Mouse (Mus musculus): ENCODE data around the gene Rbm47. TPM values are rescaled to one million over a fixed set of nuclear protein-coding genes. Genes with fewer than 3 reads are reported as not detected.

The Rbm47 gene
- polyA plus RNA-seq, 1 experiment from 2014 or later: 1.9 TPM

GRCm38 (mm10) chr5:65986426-65986825 is 186.5 kb downstream of the Rbm47 start:
- Histone ChIP-seq H3K4me3 (ENCODE audit: low read depth, low read length) (no peak overlapping the region), H3K4me2 (ENCODE audit: low read length) (no peak overlapping the region), H3K9ac (ENCODE audit: low read depth, low read length) (no peak overlapping the region), H3K27ac (ENCODE audit: low read length) (no peak overlapping the region), H3K36me3 (ENCODE audit: control insufficient read depth, insufficient read depth, low read length) (no peaks in the 10 kb centered on the region), H3K27me3 (ENCODE audit: control insufficient read depth, insufficient read depth, low read depth, low read length) (no peaks in the 10 kb centered on the region), H3K4me1 (ENCODE audit: control insufficient read depth, insufficient read depth, low read length) (no peaks in the 10 kb centered on the region), H3K9me3 (replicated peaks; ENCODE audit: control insufficient read depth, low read length, poor library complexity, severe bottlenecking) (no peaks in the 10 kb centered on the region)
- no peak for ATAC-seq
- 89% methylated on average over 5 of the region's 5 CpGs for WGBS

GRCm38 (mm10) chr5:65975731-65976130 is 197.2 kb downstream of the Rbm47 start:
- no peak for ATAC-seq
- H3K36me3 ChIP-seq (ENCODE audit: control insufficient read depth, insufficient read depth, low read length): no peaks in the 10 kb centered on the region
- no peaks in the 10 kb centered on the region for H3K4me1 ChIP-seq (ENCODE audit: control insufficient read depth, insufficient read depth, low read length)
- WGBS: 95% methylated on average over 13 of the region's 13 CpGs
- H3K27me3 ChIP-seq (ENCODE audit: control insufficient read depth, insufficient read depth, low read depth, low read length): no peaks in the 10 kb centered on the region
- no peak overlapping the region for H3K27ac ChIP-seq (ENCODE audit: low read length)
- H3K9me3 ChIP-seq (replicated peaks; ENCODE audit: control insufficient read depth, low read length, poor library complexity, severe bottlenecking): no peaks in the 10 kb centered on the region
- no peak overlapping the region for H3K9ac ChIP-seq (ENCODE audit: low read depth, low read length)
- no peak overlapping the region for H3K4me3 ChIP-seq (ENCODE audit: low read depth, low read length)
- H3K4me2 ChIP-seq (ENCODE audit: low read length): no peak overlapping the region

- Histone ChIP-seq H3K27me3 (ENCODE audit: control insufficient read depth, insufficient read depth, low read depth, low read length) (no peaks in the 10 kb centered on the region), H3K4me3 (ENCODE audit: low read depth, low read length) (no peak overlapping the region), H3K9ac (ENCODE audit: low read depth, low read length) (no peak overlapping the region), H3K9me3 (replicated peaks; ENCODE audit: control insufficient read depth, low read length, poor library complexity, severe bottlenecking) (no peaks in the 10 kb centered on the region), H3K4me1 (ENCODE audit: control insufficient read depth, insufficient read depth, low read length) (no peaks in the 10 kb centered on the region), H3K27ac (ENCODE audit: low read length) (no peak overlapping the region), H3K4me2 (ENCODE audit: low read length) (no peak overlapping the region), H3K36me3 (ENCODE audit: control insufficient read depth, insufficient read depth, low read length) (no peaks in the 10 kb centered on the region)
- ATAC-seq: no peak
- 82% methylated on average over 2 of the region's 2 CpGs for WGBS
Measured at GRCm38 (mm10) chr5:65973189-65973588, 199.7 kb downstream of the Rbm47 start.

DNA sequence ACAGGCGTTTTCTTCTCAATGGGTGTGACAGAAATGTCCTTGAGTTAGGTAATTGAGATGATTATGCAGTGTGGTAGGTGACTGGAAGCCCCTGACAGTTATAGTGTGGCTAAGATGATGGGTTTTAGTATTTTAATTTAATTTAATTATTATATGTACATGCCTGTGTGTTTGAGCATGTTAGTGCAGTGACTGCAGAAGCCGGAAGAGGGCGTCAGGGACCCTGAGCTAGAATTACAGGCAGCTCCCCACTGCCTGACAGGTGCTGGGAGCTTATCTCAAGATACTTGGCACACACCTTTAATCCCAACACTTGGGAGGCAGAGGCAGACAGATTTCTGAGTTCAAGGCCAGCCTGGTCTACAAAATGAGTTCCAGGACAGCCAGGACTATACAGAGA is 204.9 kb downstream of the Rbm47 start:
- Histone ChIP-seq H3K4me3 (ENCODE audit: low read depth, low read length) (no peak overlapping the region), H3K4me1 (ENCODE audit: control insufficient read depth, insufficient read depth, low read length) (no peaks in the 10 kb centered on the region), H3K9me3 (replicated peaks; ENCODE audit: control insufficient read depth, low read length, poor library complexity, severe bottlenecking) (no peaks in the 10 kb centered on the region), H3K9ac (ENCODE audit: low read depth, low read length) (no peak overlapping the region), H3K27me3 (ENCODE audit: control insufficient read depth, insufficient read depth, low read depth, low read length) (no peaks in the 10 kb centered on the region), H3K27ac (ENCODE audit: low read length) (no peak overlapping the region), H3K36me3 (ENCODE audit: control insufficient read depth, insufficient read depth, low read length) (no peaks in the 10 kb centered on the region), H3K4me2 (ENCODE audit: low read length) (no peak overlapping the region)
- no peak for ATAC-seq
- WGBS: 95% methylated on average over 3 of the region's 3 CpGs

DNA sequence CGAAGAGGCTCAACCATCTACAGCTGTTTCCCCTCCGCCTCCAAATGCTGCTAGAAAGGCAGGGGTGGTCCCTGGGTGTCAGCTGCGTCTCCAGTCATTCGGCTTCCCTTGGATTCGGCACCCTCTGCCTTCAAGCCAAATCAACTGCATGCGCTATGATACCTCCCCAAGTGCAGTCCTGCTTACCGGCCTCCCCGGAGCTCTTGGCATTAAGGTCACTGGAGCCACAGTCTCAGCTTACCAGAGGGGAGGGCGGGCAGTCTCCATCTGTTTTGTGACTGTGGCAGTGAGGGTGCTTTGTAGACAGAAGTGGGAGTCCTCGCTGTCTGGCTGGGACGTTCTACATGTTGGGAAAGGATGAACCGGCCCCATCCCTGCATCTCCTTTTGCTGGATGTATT is 205.8 kb downstream of the Rbm47 start:
- WGBS: 63% methylated on average over 12 of the region's 12 CpGs
- no peak for ATAC-seq

More for the DNA sequence above, 205.8 kb downstream of the Rbm47 start:
- H3K9ac ChIP-seq (ENCODE audit: low read depth, low read length): no peak overlapping the region
- H3K36me3 ChIP-seq (ENCODE audit: control insufficient read depth, insufficient read depth, low read length): no peaks in the 10 kb centered on the region
- H3K4me3 ChIP-seq (ENCODE audit: low read depth, low read length): no peak overlapping the region
- no peak overlapping the region for H3K4me2 ChIP-seq (ENCODE audit: low read length)
- no peaks in the 10 kb centered on the region for H3K4me1 ChIP-seq (ENCODE audit: control insufficient read depth, insufficient read depth, low read length)
- no peak overlapping the region for H3K27ac ChIP-seq (ENCODE audit: low read length)
- H3K27me3 ChIP-seq (ENCODE audit: control insufficient read depth, insufficient read depth, low read depth, low read length): no peaks in the 10 kb centered on the region
- H3K9me3 ChIP-seq (replicated peaks; ENCODE audit: control insufficient read depth, low read length, poor library complexity, severe bottlenecking): no peaks in the 10 kb centered on the region

Small RNA genes within 50 kb of the gene (microRNA-seq; reads per million reads assigned to microRNA genes)
- not detected for gene Gm25952

Other genes starting within 250 kb of the Rbm47 start
- gene Chrna9, start 238.2 kb downstream of the Rbm47 start, polyA plus RNA-seq (2015; fragmentation: Nextera tagmentation; extraction: Ambion mirVana): not detected in 2 replicates
- not detected in 2 replicates for gene 9130230L23Rik, start 168.8 kb downstream of the Rbm47 start, polyA plus RNA-seq (2015; fragmentation: Nextera tagmentation; extraction: Ambion mirVana)
- 2.6 and 2.9 TPM in 2 replicates for gene Nsun7, start 86.8 kb upstream of the Rbm47 start, polyA plus RNA-seq (2015; fragmentation: Nextera tagmentation; extraction: Ambion mirVana)